Mouse (Mus musculus) layer of hippocampus, adult 18-20 months (tissue): ENCODE data around the gene Fgd4. TPM values are rescaled to one million over a fixed set of nuclear protein-coding genes. Genes with fewer than 3 reads are reported as not detected.
A peak's percentile ranks its signal among the peaks of the same experiment; 100 is the strongest.

Source experiments
- DNase-seq, 2 experiments: peaks; one replicate each; pipeline ENCODE4 v3.0.0; 2022; ENCODE audit warnings: low spot score in 2 of 2
- long read RNA-seq: library from polyadenylated mRNA; stranded (forward); transcript quantifications from one replicate; pipeline ENCODE4 v2.0.0, GENCODE M21; 2021
- total RNA-seq, 2 experiments: library from RNA; stranded (reverse); gene quantifications; 2 replicates each; pipeline ENCODE4 v1.2.3; 2021

Fgd4 gene
- 10 to 100 TPM; 46.4 to 50.1 TPM for total RNA-seq
- long read RNA-seq, full-length matches to known transcripts = 8 of 14 reads
- long read RNA-seq, partial matches to known transcripts = 1 of 14 reads
- long read RNA-seq, other reads (novel, unspliced or antisense) = 5 of 14 reads

GRCm38 (mm10) chr16:16600461-16600860 is at the start of gene Fgd4:
Gene Fgd4 (minus strand): TSS chr16:16600549.
- no peak for DNase-seq

- no peak for DNase-seq
Observed at GRCm38 (mm10) chr16:16645148-16645547, 44.8 kb upstream of the Fgd4 start.

GRCm38 (mm10) chr16:16633730-16634129 is 33.4 kb upstream of the Fgd4 start:
- no peak for DNase-seq

GRCm38 (mm10) chr16:16599586-16600401 is 555 bp downstream of the Fgd4 start:
- DNase-seq = peak; percentile 13 to 28

- DNase-seq = no peak
Observed at GRCm38 (mm10) chr16:16596582-16596981, 3.8 kb downstream of the Fgd4 start.

- no peak for DNase-seq
Observed at GRCm38 (mm10) chr16:16592622-16593021, 7.7 kb downstream of the Fgd4 start.

GRCm38 (mm10) chr16:16584409-16585032 is 15.8 kb downstream of the Fgd4 start:
- DNase-seq = peak; percentile 35 to 82

GRCm38 (mm10) chr16:16576556-16576955 is 23.8 kb downstream of the Fgd4 start:
- no peak for DNase-seq

- DNase-seq = no peak
Observed at GRCm38 (mm10) chr16:16574508-16574907, 25.8 kb downstream of the Fgd4 start.

- no peak for DNase-seq
Observed at GRCm38 (mm10) chr16:16573167-16573566, 27.2 kb downstream of the Fgd4 start.

- DNase-seq = no peak
Observed at GRCm38 (mm10) chr16:16571356-16571755, 29.0 kb downstream of the Fgd4 start.

GRCm38 (mm10) chr16:16566786-16567185 is 33.6 kb downstream of the Fgd4 start:
- DNase-seq = no peak

- no peak for DNase-seq
Observed at GRCm38 (mm10) chr16:16566215-16566614, 34.1 kb downstream of the Fgd4 start.

GRCm38 (mm10) chr16:16565786-16566185 is 34.6 kb downstream of the Fgd4 start:
- no peak for DNase-seq

GRCm38 (mm10) chr16:16560718-16561117 is 39.6 kb downstream of the Fgd4 start:
- DNase-seq = no peak

GRCm38 (mm10) chr16:16559878-16560531 is 40.3 kb downstream of the Fgd4 start:
- DNase-seq = peak; percentile 87 to 94

GRCm38 (mm10) chr16:16559016-16559877 is 41.1 kb downstream of the Fgd4 start:
- peak; percentile 22 to 64 for DNase-seq

GRCm38 (mm10) chr16:16557738-16558137 is 42.6 kb downstream of the Fgd4 start:
- peak in 1 of 2 experiments; percentile 22 for DNase-seq

GRCm38 (mm10) chr16:16554098-16554497 is 46.3 kb downstream of the Fgd4 start:
- DNase-seq = no peak

GRCm38 (mm10) chr16:16552197-16552596 is 48.2 kb downstream of the Fgd4 start:
- DNase-seq = no peak

GRCm38 (mm10) chr16:16549105-16549504 is 51.2 kb downstream of the Fgd4 start:
- DNase-seq = no peak
